Mouse (Mus musculus): ENCODE results near the gene Kmt2a. TPM values are rescaled to one million over a fixed set of nuclear protein-coding genes. Genes with fewer than 3 reads are reported as not detected.

The Kmt2a gene
- polyA plus RNA-seq, 1 experiment = 5.6 TPM

GRCm38 (mm10) chr9:44888114-44888624 lies 7.1 kb upstream of the Kmt2a start:
- H3K36me3 ChIP-seq (ENCODE audit: control insufficient read depth, insufficient read depth) = no peaks in the 10 kb centered on the region

DNA sequence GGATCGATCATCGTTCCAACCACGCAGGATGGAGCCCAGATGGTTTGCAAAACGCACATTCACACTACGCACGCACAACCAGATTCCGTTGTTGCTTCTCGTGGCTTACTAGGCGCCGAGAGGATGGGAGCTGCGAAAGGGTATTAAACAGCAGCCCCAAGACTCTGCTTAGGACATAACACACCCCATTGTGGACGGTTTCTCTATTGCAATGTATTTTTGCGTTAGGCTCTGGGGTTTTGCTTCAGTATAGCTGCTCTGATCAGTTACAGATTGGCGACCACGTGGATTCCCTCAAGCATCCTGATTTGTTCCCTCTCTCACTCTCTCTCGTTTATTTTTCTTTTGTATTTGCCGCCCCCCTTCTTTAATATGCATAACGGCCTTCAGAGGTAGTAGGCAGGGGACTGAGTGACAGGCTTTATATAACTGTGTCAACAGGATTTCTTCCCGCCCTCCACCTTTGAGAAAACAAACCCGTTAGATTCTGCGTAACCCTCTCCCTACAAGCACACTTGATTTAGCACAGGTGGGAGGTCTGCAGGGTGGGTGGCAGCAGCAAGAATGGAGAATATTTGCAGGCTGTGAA lies 2.0 kb upstream of the Kmt2a start:
- peaks cover 3% of the 10 kb centered on the region for H3K36me3 ChIP-seq (ENCODE audit: control insufficient read depth, insufficient read depth)
- no peak for TF ChIP-seq MAX (IDR thresholded peaks at IDR 0.05)
- TF ChIP-seq MYOG (IDR thresholded peaks at IDR 0.05; ENCODE audit: control insufficient read depth, extremely low read depth, insufficient read length) = no peak
- no peak for TF ChIP-seq MYOD1 (IDR thresholded peaks at IDR 0.05; ENCODE audit: control insufficient read depth, insufficient read length, low read depth)
- TF ChIP-seq USF1 (IDR thresholded peaks at IDR 0.05; ENCODE audit: low read depth) = no peak
- no peak for TF ChIP-seq FOSL1 (IDR thresholded peaks at IDR 0.05; ENCODE audit: insufficient read depth, low read length, poor library complexity, severe bottlenecking)
- no peak for TF ChIP-seq CEBPB (IDR thresholded peaks at IDR 0.05; ENCODE audit: low read depth)
- TF ChIP-seq CTCF (IDR thresholded peaks at IDR 0.05; ENCODE audit: control insufficient read depth, insufficient read depth, insufficient read length) = no peak
- H3ac ChIP-seq (ENCODE audit: control insufficient read depth, insufficient read length, low read depth) = peak overlapping the region; percentile 29

More at GRCm38 (mm10) chr9:44888114-44888624, 7.1 kb upstream of the Kmt2a start:
- Histone ChIP-seq H3K79me3 (ENCODE audit: low read depth) (no peaks in the 10 kb centered on the region), H3K79me2 (ENCODE audit: control insufficient read depth, insufficient read depth) (no peaks in the 10 kb centered on the region), H3ac (ENCODE audit: control insufficient read depth, insufficient read length, low read depth) (no peak overlapping the region), H3K4me3 (ENCODE audit: insufficient read depth, poor library complexity, severe bottlenecking) (no peak overlapping the region), H3K27me3 (ENCODE audit: control insufficient read depth, insufficient read depth, insufficient read length) (peaks cover 4% of the 10 kb centered on the region)
- TF ChIP-seq CTCF (IDR thresholded peaks at IDR 0.05; ENCODE audit: control insufficient read depth, insufficient read depth, insufficient read length) (no peak), MYOD1 (IDR thresholded peaks at IDR 0.05; ENCODE audit: control insufficient read depth, insufficient read length, low read depth) (no peak), MAX (IDR thresholded peaks at IDR 0.05) (no peak), USF1 (IDR thresholded peaks at IDR 0.05; ENCODE audit: low read depth) (no peak), CEBPB (IDR thresholded peaks at IDR 0.05; ENCODE audit: low read depth) (no peak)

GRCm38 (mm10) chr9:44882436-44882980 lies 1.4 kb upstream of the Kmt2a start:
- Histone ChIP-seq H3K36me3 (ENCODE audit: control insufficient read depth, insufficient read depth) (peaks cover 5% of the 10 kb centered on the region), H3ac (ENCODE audit: control insufficient read depth, insufficient read length, low read depth) (peak overlapping the region; percentile 29), H3K79me2 (ENCODE audit: control insufficient read depth, insufficient read depth) (peaks cover 34% of the 10 kb centered on the region), H3K4me3 (ENCODE audit: insufficient read depth, poor library complexity, severe bottlenecking) (peak overlapping the region; percentile 52), H3K27me3 (ENCODE audit: control insufficient read depth, insufficient read depth, insufficient read length) (peaks cover 1% of the 10 kb centered on the region), H3K79me3 (ENCODE audit: low read depth) (peaks cover 32% of the 10 kb centered on the region)
- no peak for TF ChIP-seq MYOG (IDR thresholded peaks at IDR 0.05; ENCODE audit: control insufficient read depth, extremely low read depth, insufficient read length)
- no peak for TF ChIP-seq FOSL1 (IDR thresholded peaks at IDR 0.05; ENCODE audit: insufficient read depth, low read length, poor library complexity, severe bottlenecking)
- no peak for TF ChIP-seq CTCF (IDR thresholded peaks at IDR 0.05; ENCODE audit: control insufficient read depth, insufficient read depth, insufficient read length)
- no peak for TF ChIP-seq MAX (IDR thresholded peaks at IDR 0.05)
- TF ChIP-seq MYOD1 (IDR thresholded peaks at IDR 0.05; ENCODE audit: control insufficient read depth, insufficient read length, low read depth) = no peak
- no peak for TF ChIP-seq USF1 (IDR thresholded peaks at IDR 0.05; ENCODE audit: low read depth)
- no peak for TF ChIP-seq CEBPB (IDR thresholded peaks at IDR 0.05; ENCODE audit: low read depth)

More for the DNA sequence above, 2.0 kb upstream of the Kmt2a start:
- no peak overlapping the region for H3K4me3 ChIP-seq (ENCODE audit: insufficient read depth, poor library complexity, severe bottlenecking)
- H3K27me3 ChIP-seq (ENCODE audit: control insufficient read depth, insufficient read depth, insufficient read length) = peaks cover 4% of the 10 kb centered on the region
- peaks cover 28% of the 10 kb centered on the region for H3K79me2 ChIP-seq (ENCODE audit: control insufficient read depth, insufficient read depth)
- H3K79me3 ChIP-seq (ENCODE audit: low read depth) = peaks cover 26% of the 10 kb centered on the region

DNA sequence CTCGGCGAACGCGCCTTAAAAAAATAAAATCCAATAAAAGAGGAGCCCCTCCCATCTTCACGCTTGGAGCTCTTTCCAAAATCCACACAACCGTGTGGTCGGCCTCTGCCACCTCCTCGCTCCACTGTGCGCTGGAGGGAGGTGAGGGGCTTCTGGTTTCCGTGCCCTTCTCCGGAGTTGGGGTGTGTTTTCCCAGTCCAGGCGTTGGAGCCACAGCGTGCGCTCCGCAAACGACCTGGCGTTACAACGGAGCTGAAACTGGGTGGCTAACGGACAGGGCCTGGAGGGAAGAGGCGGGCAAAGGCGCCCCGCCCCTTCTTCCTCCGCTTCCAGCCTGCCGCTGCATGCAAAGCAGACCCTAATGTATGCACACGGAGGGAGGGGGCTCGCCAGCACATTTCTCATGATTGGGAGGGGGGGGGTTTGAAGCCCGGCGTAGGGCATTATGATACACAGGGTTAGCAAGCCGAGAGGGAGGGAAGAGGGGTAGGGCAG lies 892 bp upstream of the Kmt2a start:
- Histone ChIP-seq H3ac (ENCODE audit: control insufficient read depth, insufficient read length, low read depth) (peak overlapping the region; percentile 91), H3K27me3 (ENCODE audit: control insufficient read depth, insufficient read depth, insufficient read length) (no peaks in the 10 kb centered on the region), H3K79me3 (ENCODE audit: low read depth) (peaks cover 37% of the 10 kb centered on the region), H3K4me3 (ENCODE audit: insufficient read depth, poor library complexity, severe bottlenecking) (peak overlapping the region; percentile 52), H3K36me3 (ENCODE audit: control insufficient read depth, insufficient read depth) (peaks cover 9% of the 10 kb centered on the region), H3K79me2 (ENCODE audit: control insufficient read depth, insufficient read depth) (peaks cover 39% of the 10 kb centered on the region)
- no peak for TF ChIP-seq MYOD1 (IDR thresholded peaks at IDR 0.05; ENCODE audit: control insufficient read depth, insufficient read length, low read depth)
- TF ChIP-seq FOSL1 (IDR thresholded peaks at IDR 0.05; ENCODE audit: insufficient read depth, low read length, poor library complexity, severe bottlenecking) = no peak
- peak; percentile 30 for TF ChIP-seq MAX (IDR thresholded peaks at IDR 0.05)
- no peak for TF ChIP-seq USF1 (IDR thresholded peaks at IDR 0.05; ENCODE audit: low read depth)
- no peak for TF ChIP-seq MYOG (IDR thresholded peaks at IDR 0.05; ENCODE audit: control insufficient read depth, extremely low read depth, insufficient read length)
- no peak for TF ChIP-seq CEBPB (IDR thresholded peaks at IDR 0.05; ENCODE audit: low read depth)
- TF ChIP-seq CTCF (IDR thresholded peaks at IDR 0.05; ENCODE audit: control insufficient read depth, insufficient read depth, insufficient read length) = no peak

- Histone ChIP-seq H3ac (ENCODE audit: control insufficient read depth, insufficient read length, low read depth) (peak overlapping the region; percentile 98), H3K4me3 (ENCODE audit: insufficient read depth, poor library complexity, severe bottlenecking) (peak overlapping the region; percentile 72), H3K36me3 (ENCODE audit: control insufficient read depth, insufficient read depth) (peaks cover 12% of the 10 kb centered on the region), H3K79me3 (ENCODE audit: low read depth) (peaks cover 52% of the 10 kb centered on the region), H3K79me2 (ENCODE audit: control insufficient read depth, insufficient read depth) (peaks cover 54% of the 10 kb centered on the region), H3K27me3 (ENCODE audit: control insufficient read depth, insufficient read depth, insufficient read length) (no peaks in the 10 kb centered on the region)
- TF ChIP-seq FOSL1 (IDR thresholded peaks at IDR 0.05; ENCODE audit: insufficient read depth, low read length, poor library complexity, severe bottlenecking) = no peak
- TF ChIP-seq CTCF (IDR thresholded peaks at IDR 0.05; ENCODE audit: control insufficient read depth, insufficient read depth, insufficient read length) = no peak
- TF ChIP-seq MYOD1 (IDR thresholded peaks at IDR 0.05; ENCODE audit: control insufficient read depth, insufficient read length, low read depth) = no peak
- no peak for TF ChIP-seq USF1 (IDR thresholded peaks at IDR 0.05; ENCODE audit: low read depth)
- no peak for TF ChIP-seq CEBPB (IDR thresholded peaks at IDR 0.05; ENCODE audit: low read depth)
- TF ChIP-seq MYOG (IDR thresholded peaks at IDR 0.05; ENCODE audit: control insufficient read depth, extremely low read depth, insufficient read length) = no peak
These were observed 601 bp downstream of the Kmt2a start for GRCm38 (mm10) chr9:44880309-44881081.

Data from C2C12 (cell line).